Mouse (Mus musculus): ENCODE data around the gene Psmb5. TPM values are rescaled to one million over a fixed set of nuclear protein-coding genes. Genes with fewer than 3 reads are reported as not detected.

Gene Psmb5
- polyA plus RNA-seq (2015; fragmentation: Nextera tagmentation; extraction: Ambion mirVana): 266 and 296 TPM in 2 replicates

GRCm38 (mm10) chr14:54617897-54618365 lies at the start of gene Psmb5:
Psmb5 (minus strand) TSS chr14:54618022.

GRCm38 (mm10) chr14:54641305-54641969 lies 23.6 kb upstream of the Psmb5 start, which contains the start of gene Cdh24:
Cdh24 (minus strand) TSS chr14:54641364.

GRCm38 (mm10) chr14:54640946-54641304 lies 23.1 kb upstream of the Psmb5 start, which contains the start of gene Gm17606:
Gm17606 (plus strand) TSS chr14:54640952.

GRCm38 (mm10) chr14:54621133-54621532 lies 3.3 kb upstream of the Psmb5 start, which contains the start of gene Psmb11:
Psmb11 (plus strand) TSS chr14:54621433.

GRCm38 (mm10) chr14:54605752-54606321 lies 12.0 kb downstream of the Psmb5 start, which contains the start of gene 4931414P19Rik:
4931414P19Rik (minus strand) TSS chr14:54605993.

GRCm38 (mm10) chr14:54577089-54577982 lies 40.5 kb downstream of the Psmb5 start, which contains the start of gene Ajuba:
Ajuba (minus strand) TSS chr14:54577558.

MicroRNAs encoded within 50 kb of the gene (microRNA counts, 519-probe panel; counts per million panel counts)
- microRNA mmu-miR-686: not detected

Small RNA genes lying within 50 kb of the gene (microRNA-seq; reads per million reads assigned to microRNA genes)
- not detected for gene Mir686
- gene Mir6948: not detected

Other genes with a start within 250 kb of the Psmb5 start
- 3.8 and 5.9 TPM in 2 replicates for gene Slc7a7, start 200.2 kb downstream of the Psmb5 start, polyA plus RNA-seq (2015; fragmentation: Nextera tagmentation; extraction: Ambion mirVana)
- gene Mrpl52, start 191.1 kb downstream of the Psmb5 start, polyA plus RNA-seq (2015; fragmentation: Nextera tagmentation; extraction: Ambion mirVana): 256 and 276 TPM in 2 replicates
- gene Mmp14, start 186.4 kb downstream of the Psmb5 start, polyA plus RNA-seq (2015; fragmentation: Nextera tagmentation; extraction: Ambion mirVana): 124 and 133 TPM in 2 replicates
- 56.2 and 58.1 TPM in 2 replicates for gene Lrp10, start 153.9 kb downstream of the Psmb5 start, polyA plus RNA-seq (2015; fragmentation: Nextera tagmentation; extraction: Ambion mirVana)
- gene Rem2, start 141.9 kb downstream of the Psmb5 start, polyA plus RNA-seq (2015; fragmentation: Nextera tagmentation; extraction: Ambion mirVana): 0.18 TPM in 1 of 2 replicates, not detected in the other
- gene Prmt5, start 100.5 kb downstream of the Psmb5 start, polyA plus RNA-seq (2015; fragmentation: Nextera tagmentation; extraction: Ambion mirVana): 37.8 and 39.1 TPM in 2 replicates
- 24.3 and 25.7 TPM in 2 replicates for gene Haus4, start 63.4 kb downstream of the Psmb5 start, polyA plus RNA-seq (2015; fragmentation: Nextera tagmentation; extraction: Ambion mirVana)
- 42.4 and 43.2 TPM in 2 replicates for gene Ajuba, start 40.5 kb downstream of the Psmb5 start, polyA plus RNA-seq (2015; fragmentation: Nextera tagmentation; extraction: Ambion mirVana)
- 2.8 and 3.5 TPM in 2 replicates for gene 4931414P19Rik, start 12.0 kb downstream of the Psmb5 start, polyA plus RNA-seq (2015; fragmentation: Nextera tagmentation; extraction: Ambion mirVana)
- gene Psmb11, start 3.4 kb upstream of the Psmb5 start, polyA plus RNA-seq (2015; fragmentation: Nextera tagmentation; extraction: Ambion mirVana): not detected in 2 replicates
- gene Gm17606, start 22.9 kb upstream of the Psmb5 start, polyA plus RNA-seq (2015; fragmentation: Nextera tagmentation; extraction: Ambion mirVana): not detected in 2 replicates
- 0.59 and 0.66 TPM in 2 replicates for gene Cdh24, start 23.3 kb upstream of the Psmb5 start, polyA plus RNA-seq (2015; fragmentation: Nextera tagmentation; extraction: Ambion mirVana)
- gene 1700123O20Rik, start 68.2 kb upstream of the Psmb5 start, polyA plus RNA-seq (2015; fragmentation: Nextera tagmentation; extraction: Ambion mirVana): 57.6 and 58.6 TPM in 2 replicates
- 50.8 and 54.6 TPM in 2 replicates for gene Acin1, start 68.9 kb upstream of the Psmb5 start, polyA plus RNA-seq (2015; fragmentation: Nextera tagmentation; extraction: Ambion mirVana)
- 0.13 TPM in 1 of 2 replicates, not detected in the other for gene Gm29776, start 80.8 kb upstream of the Psmb5 start, polyA plus RNA-seq (2015; fragmentation: Nextera tagmentation; extraction: Ambion mirVana)
- 0.10 TPM in 1 of 2 replicates, not detected in the other for gene Cebpe, start 94.2 kb upstream of the Psmb5 start, polyA plus RNA-seq (2015; fragmentation: Nextera tagmentation; extraction: Ambion mirVana)
- gene Slc7a8, start 163.9 kb upstream of the Psmb5 start, polyA plus RNA-seq (2015; fragmentation: Nextera tagmentation; extraction: Ambion mirVana): 12.7 and 14.8 TPM in 2 replicates
- gene Rnf212b, start 196.1 kb upstream of the Psmb5 start, polyA plus RNA-seq (2015; fragmentation: Nextera tagmentation; extraction: Ambion mirVana): not detected in 2 replicates

Data from urinary bladder, postnatal 0 days (tissue).